Mouse (Mus musculus): Measurements from ENCODE around the gene Kcnj6. TPM values are rescaled to one million over a fixed set of nuclear protein-coding genes. Genes with fewer than 3 reads are reported as not detected.
A peak's percentile ranks its signal among the peaks of the same experiment; 100 is the strongest.

Kcnj6 gene
- total RNA-seq, 2 experiments from 2014 or later = 0.53 to 0.73 TPM

GRCm38 (mm10) chr16:94931343-94932301 lies 65.9 kb downstream of the Kcnj6 start:
- no peak for DNase-seq

GRCm38 (mm10) chr16:94925364-94925763 lies 72.1 kb downstream of the Kcnj6 start:
- DNase-seq = peak in 1 of 2 experiments; percentile 4

- no peak for DNase-seq
Measured at GRCm38 (mm10) chr16:94919177-94919576, 78.3 kb downstream of the Kcnj6 start.

- no peak for DNase-seq
Measured at GRCm38 (mm10) chr16:94906026-94906425, 91.5 kb downstream of the Kcnj6 start.

GRCm38 (mm10) chr16:94898832-94899231 lies 98.7 kb downstream of the Kcnj6 start:
- no peak for DNase-seq

GRCm38 (mm10) chr16:94892162-94892650 lies 105.3 kb downstream of the Kcnj6 start:
- DNase-seq = no peak

- no peak for DNase-seq
Measured at GRCm38 (mm10) chr16:94890581-94890980, 106.9 kb downstream of the Kcnj6 start.

GRCm38 (mm10) chr16:94890056-94890455 lies 107.4 kb downstream of the Kcnj6 start:
- DNase-seq = peak; percentile 33 to 55

- DNase-seq = no peak
Measured at GRCm38 (mm10) chr16:94888554-94888953, 108.9 kb downstream of the Kcnj6 start.

GRCm38 (mm10) chr16:94886398-94886797 lies 111.1 kb downstream of the Kcnj6 start:
- DNase-seq = no peak

- no peak for DNase-seq
Measured at GRCm38 (mm10) chr16:94885062-94885461, 112.4 kb downstream of the Kcnj6 start.

- DNase-seq = no peak
Measured at GRCm38 (mm10) chr16:94883909-94884308, 113.6 kb downstream of the Kcnj6 start.

GRCm38 (mm10) chr16:94883196-94883595 lies 114.3 kb downstream of the Kcnj6 start:
- no peak for DNase-seq

- no peak for DNase-seq
Measured at GRCm38 (mm10) chr16:94882111-94882510, 115.4 kb downstream of the Kcnj6 start.

- DNase-seq = no peak
Measured at GRCm38 (mm10) chr16:94872614-94873272, 124.8 kb downstream of the Kcnj6 start.

- DNase-seq = no peak
Measured at GRCm38 (mm10) chr16:94868354-94868753, 129.1 kb downstream of the Kcnj6 start.

GRCm38 (mm10) chr16:94866300-94866956 lies 131.1 kb downstream of the Kcnj6 start:
- peak; percentile 7 to 15 for DNase-seq

GRCm38 (mm10) chr16:94865796-94866195 lies 131.7 kb downstream of the Kcnj6 start:
- no peak for DNase-seq

- DNase-seq = no peak
Measured at GRCm38 (mm10) chr16:94865101-94865500, 132.4 kb downstream of the Kcnj6 start.

GRCm38 (mm10) chr16:94863475-94863874 lies 134.0 kb downstream of the Kcnj6 start:
- DNase-seq = no peak

GRCm38 (mm10) chr16:94855990-94856389 lies 141.5 kb downstream of the Kcnj6 start:
- no peak for DNase-seq

GRCm38 (mm10) chr16:94852407-94853160 lies 144.9 kb downstream of the Kcnj6 start:
- peak in 1 of 2 experiments; percentile 4 for DNase-seq
